ENCODE assay signal across 22 mouse cellular contexts in the genomic region with DNA sequence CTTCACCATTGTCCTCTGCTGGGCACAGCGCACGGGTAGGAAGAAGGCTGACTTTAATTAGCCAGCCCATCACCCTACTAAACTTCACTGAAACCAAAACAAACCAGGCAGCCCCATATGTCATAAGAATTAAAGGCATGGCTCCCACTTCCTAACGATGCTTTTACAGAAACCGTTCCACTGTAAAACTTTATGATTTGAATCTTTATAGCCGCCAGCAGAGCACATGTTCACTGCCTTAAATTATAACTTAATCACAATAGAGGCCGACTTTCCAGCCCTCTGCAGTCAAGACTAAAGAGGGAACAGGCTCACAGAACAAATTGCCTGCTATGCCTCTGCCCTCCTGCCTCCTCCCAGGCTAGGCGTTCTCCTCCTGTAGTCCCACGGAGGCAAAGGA.
DNase-seq lines count a peak whose midpoint lies in the region; ATAC-seq and TF ChIP-seq lines count a peak whose summit lies in the region.
"Had no signal": no experiment of that assay in that cellular context is flagged by ENCODE, and none has a peak within 500 bp of the region (broad histone marks: within the 10 kb centered on the region; RNA-seq: fewer than 3 reads in every experiment).

No protein-coding gene starts in this region.

- intact Hi-C loops in left cerebral cortex, postnatal 10 days (cut with DNase I): no loop called here

- no peak overlapping the region for H3K27ac ChIP-seq in kidney, postnatal 0 days
- H3K27ac ChIP-seq in kidney, embryonic 15.5 days: no peak overlapping the region
- peak overlapping the region; percentile 70 for H3K27ac ChIP-seq in limb, embryonic 13.5 days
- H3K27ac ChIP-seq: forebrain, embryonic 15.5 days; heart, embryonic 15.5 days; hindbrain, embryonic 10.5 days; hindbrain, embryonic 13.5 days had no signal

- no peak for ATAC-seq in kidney, postnatal 0 days (replicated peaks; ENCODE audit: low FRiP score, low read depth)
- no peak for ATAC-seq in kidney, embryonic 15.5 days (replicated peaks; ENCODE audit: low FRiP score)
- ATAC-seq in limb, embryonic 13.5 days (ENCODE audit: low FRiP score, low read depth): peak; percentile 74
- ATAC-seq: CD4-positive, CD25-positive, alpha-beta regulatory T cell, adult 4 months; forebrain, embryonic 15.5 days; hindbrain, embryonic 16.5 days had no signal

- TF ChIP-seq CTCF in kidney, postnatal 0 days (IDR thresholded peaks at IDR 0.05; ENCODE audit: low read depth): no peak

- H3K4me1 ChIP-seq in kidney, postnatal 0 days (replicated peaks; ENCODE audit: insufficient read depth, low read length): no peaks in the 10 kb centered on the region
- H3K4me1 ChIP-seq in kidney, embryonic 15.5 days: peaks cover 11% of the 10 kb centered on the region
- H3K4me1 ChIP-seq in limb, embryonic 13.5 days: peaks cover 32% of the 10 kb centered on the region
- H3K4me1 ChIP-seq: forebrain, embryonic 15.5 days; heart, embryonic 15.5 days had no signal

- H3K9me3 ChIP-seq in kidney, postnatal 0 days (replicated peaks; ENCODE audit: low read length): no peaks in the 10 kb centered on the region
- no peaks in the 10 kb centered on the region for H3K9me3 ChIP-seq in kidney, embryonic 15.5 days (replicated peaks)
- H3K9me3 ChIP-seq in limb, embryonic 13.5 days: no peaks in the 10 kb centered on the region
- H3K9me3 ChIP-seq: forebrain, embryonic 15.5 days; heart, embryonic 12.5 days; heart, embryonic 15.5 days; hindbrain, embryonic 10.5 days; hindbrain, embryonic 13.5 days had no signal

- no peak overlapping the region for H3K9ac ChIP-seq in kidney, postnatal 0 days (ENCODE audit: low read depth, low read length)
- no peak overlapping the region for H3K9ac ChIP-seq in kidney, embryonic 15.5 days
- H3K9ac ChIP-seq in limb, embryonic 13.5 days: no peak overlapping the region
- H3K9ac ChIP-seq: forebrain, embryonic 15.5 days; heart, embryonic 12.5 days; heart, embryonic 15.5 days; hindbrain, embryonic 13.5 days had no signal

- H3K4me3 ChIP-seq in kidney, postnatal 0 days (replicated peaks; ENCODE audit: low read depth, low read length): no peak overlapping the region
- no peak overlapping the region for H3K4me3 ChIP-seq in kidney, embryonic 15.5 days (replicated peaks)
- no peak overlapping the region for H3K4me3 ChIP-seq in limb, embryonic 13.5 days
- H3K4me3 ChIP-seq: forebrain, embryonic 15.5 days; heart, embryonic 12.5 days; heart, embryonic 15.5 days; hindbrain, embryonic 10.5 days; hindbrain, embryonic 13.5 days had no signal

- H3K4me2 ChIP-seq in kidney, postnatal 0 days (ENCODE audit: low read length): no peak overlapping the region
- H3K4me2 ChIP-seq in kidney, embryonic 15.5 days: no peak overlapping the region
- H3K4me2 ChIP-seq in limb, embryonic 13.5 days (replicated peaks): peak overlapping the region; percentile 42
- H3K4me2 ChIP-seq: forebrain, embryonic 15.5 days; heart, embryonic 12.5 days; heart, embryonic 15.5 days; hindbrain, embryonic 13.5 days had no signal

- H3K27me3 ChIP-seq in kidney, postnatal 0 days (ENCODE audit: insufficient read depth, low read length): 0 out of 2 replicates have a peak, but pooled peaks cover 3% of the 10 kb centered on the region
- peaks cover 85% of the 10 kb centered on the region for H3K27me3 ChIP-seq in kidney, embryonic 15.5 days
- peaks cover 32% of the 10 kb centered on the region for H3K27me3 ChIP-seq in limb, embryonic 13.5 days
- H3K27me3 ChIP-seq: forebrain, embryonic 15.5 days had no signal

- DNase-seq in kidney, postnatal 0 days (ENCODE audit: low spot score): peak; percentile 20
- DNase-seq in forelimb bud, embryonic 11.5 days (ENCODE audit: low read depth, low spot score): peak; percentile 55
- DNase-seq in left cerebral cortex, postnatal 10 days (ENCODE audit: extremely low spot score in 1 of 2, low spot score in 2 of 2): no peak
- no peak for DNase-seq in thymus, adult 18-20 months
- DNase-seq: adrenal gland, adult 2 months; adrenal gland, postnatal 14 days; cerebellum, adult 11-12 months; cerebellum, adult 9-10 months; cerebellum, postnatal 14 days; gastrocnemius, postnatal 25 days; heart, adult 18-20 months; heart, postnatal 10 days; heart, postnatal 36 days had no signal

- no peaks in the 10 kb centered on the region for H3K36me3 ChIP-seq in kidney, postnatal 0 days (ENCODE audit: insufficient read depth, low read length)
- no peaks in the 10 kb centered on the region for H3K36me3 ChIP-seq in kidney, embryonic 15.5 days
- no peaks in the 10 kb centered on the region for H3K36me3 ChIP-seq in limb, embryonic 13.5 days
- H3K36me3 ChIP-seq: forebrain, embryonic 15.5 days; heart, embryonic 12.5 days; heart, embryonic 15.5 days; hindbrain, embryonic 10.5 days; hindbrain, embryonic 13.5 days had no signal

- 17% methylated on average over 8 of the region's 8 CpGs for WGBS in kidney, postnatal 0 days
- 21% methylated on average over 8 of the region's 8 CpGs for WGBS in kidney, embryonic 15.5 days
- WGBS in limb, embryonic 13.5 days: 13% methylated on average over 8 of the region's 8 CpGs

Comparison
In these comparisons a context has a peak if more than half of its experiments do, and no peak if none do; other contexts are left out.
1. DNase-seq: peak in kidney, postnatal 0 days (single experiment) and forelimb bud, embryonic 11.5 days (single experiment); none in left cerebral cortex, postnatal 10 days (0 of 2) and thymus, adult 18-20 months (0 of 2).